Mouse (Mus musculus): ENCODE results near the gene Atxn1. TPM values are rescaled to one million over a fixed set of nuclear protein-coding genes. Genes with fewer than 3 reads are reported as not detected.

Atxn1 gene
- total and polyA plus RNA-seq, 3 experiments: 7.5 to 30.1 (median 27.3) TPM

GRCm38 (mm10) chr13:45685575-45686308, 279.1 kb downstream of the Atxn1 start:
- H3K79me2 ChIP-seq (replicated peaks; ENCODE audit: control insufficient read depth, insufficient read depth, low read length): 0 out of 2 replicates have a peak, but pooled peaks cover 2% of the 10 kb centered on the region
- H3K36me3 ChIP-seq (ENCODE audit: control insufficient read depth, insufficient read depth, low read length): peaks cover 11% of the 10 kb centered on the region
- H3K4me3 ChIP-seq: no peak overlapping the region
- no peak overlapping the region for H3K9ac ChIP-seq (ENCODE audit: low read depth, low read length)
- intact Hi-C loops (cut with DNase I): no loop called here
- 83% methylated on average over 7 of the region's 7 CpGs for WGBS
- no peak for TF ChIP-seq EP300 (IDR thresholded peaks at IDR 0.05; ENCODE audit: insufficient read depth, low read depth, low read length)
- TF ChIP-seq CTCF (IDR thresholded peaks at IDR 0.05): no peak
- no peak for TF ChIP-seq POLR2A (IDR thresholded peaks at IDR 0.05; ENCODE audit: insufficient read depth, low read depth, low read length)
- DNase-seq: no peak
- peaks cover 16% of the 10 kb centered on the region for H3K4me1 ChIP-seq (ENCODE audit: control insufficient read depth, insufficient read depth, low read length)
- H3K27ac ChIP-seq: no peak overlapping the region
- H3K27me3 ChIP-seq (ENCODE audit: control insufficient read depth, insufficient read depth, low read length): no peaks in the 10 kb centered on the region

- intact Hi-C loops (cut with DNase I): loop anchor here (5.0 kb wide), 1 partner anchor 287 kb away; no protein-coding TSS in a partner anchor
- peaks cover 13% of the 10 kb centered on the region for H3K4me1 ChIP-seq (ENCODE audit: control insufficient read depth, insufficient read depth, low read length)
- no peak for DNase-seq
- H3K79me2 ChIP-seq (replicated peaks; ENCODE audit: control insufficient read depth, insufficient read depth, low read length): peaks cover 2% of the 10 kb centered on the region; the same call in 1 of the 2 replicates
- 76% methylated on average over 4 of the region's 4 CpGs for WGBS
- H3K27ac ChIP-seq: no peak overlapping the region
- no peaks in the 10 kb centered on the region for H3K27me3 ChIP-seq (ENCODE audit: control insufficient read depth, insufficient read depth, low read length)
- H3K4me3 ChIP-seq: no peak overlapping the region
- peaks cover 13% of the 10 kb centered on the region for H3K36me3 ChIP-seq (ENCODE audit: control insufficient read depth, insufficient read depth, low read length)
- TF ChIP-seq EP300 (IDR thresholded peaks at IDR 0.05; ENCODE audit: insufficient read depth, low read depth, low read length): no peak
- TF ChIP-seq POLR2A (IDR thresholded peaks at IDR 0.05; ENCODE audit: insufficient read depth, low read depth, low read length): no peak
- no peak for TF ChIP-seq CTCF (IDR thresholded peaks at IDR 0.05)
- H3K9ac ChIP-seq (ENCODE audit: low read depth, low read length): no peak overlapping the region
Observed at GRCm38 (mm10) chr13:45684891-45685311, 279.9 kb downstream of the Atxn1 start.

GRCm38 (mm10) chr13:45683991-45684390, 280.8 kb downstream of the Atxn1 start:
- Histone ChIP-seq H3K9ac (ENCODE audit: low read depth, low read length) (no peak overlapping the region), H3K27ac (no peak overlapping the region), H3K36me3 (ENCODE audit: control insufficient read depth, insufficient read depth, low read length) (peaks cover 13% of the 10 kb centered on the region), H3K4me1 (ENCODE audit: control insufficient read depth, insufficient read depth, low read length) (peaks cover 13% of the 10 kb centered on the region), H3K79me2 (replicated peaks; ENCODE audit: control insufficient read depth, insufficient read depth, low read length) (peaks cover 6% of the 10 kb centered on the region; the same call in 1 of the 2 replicates), H3K4me3 (no peak overlapping the region), H3K27me3 (ENCODE audit: control insufficient read depth, insufficient read depth, low read length) (no peaks in the 10 kb centered on the region)
- TF ChIP-seq CTCF (IDR thresholded peaks at IDR 0.05) (peak; percentile 74), POLR2A (IDR thresholded peaks at IDR 0.05; ENCODE audit: insufficient read depth, low read depth, low read length) (no peak)
- intact Hi-C loops (cut with DNase I): loop anchor here (5.0 kb wide), 1 partner anchor 288 kb away; no protein-coding TSS in a partner anchor
- 58% methylated on average over 3 of the region's 3 CpGs for WGBS
- DNase-seq: no peak

GRCm38 (mm10) chr13:45681196-45681595, 283.6 kb downstream of the Atxn1 start:
- peak overlapping the region; percentile 85 for H3K27ac ChIP-seq
- TF ChIP-seq EP300 (IDR thresholded peaks at IDR 0.05; ENCODE audit: insufficient read depth, low read depth, low read length): peak; percentile 43; the same call in 1 of the 2 replicates
- TF ChIP-seq CTCF (IDR thresholded peaks at IDR 0.05): no peak
- peak; percentile 23; the same call in 1 of the 2 replicates for TF ChIP-seq POLR2A (IDR thresholded peaks at IDR 0.05; ENCODE audit: insufficient read depth, low read depth, low read length)
- peaks cover 15% of the 10 kb centered on the region for H3K36me3 ChIP-seq (ENCODE audit: control insufficient read depth, insufficient read depth, low read length)
- no peaks in the 10 kb centered on the region for H3K27me3 ChIP-seq (ENCODE audit: control insufficient read depth, insufficient read depth, low read length)
- DNase-seq: peak; percentile 30 to 53
- peaks cover 14% of the 10 kb centered on the region for H3K4me1 ChIP-seq (ENCODE audit: control insufficient read depth, insufficient read depth, low read length)
- peak overlapping the region; percentile 72 for H3K9ac ChIP-seq (ENCODE audit: low read depth, low read length)
- 27% methylated on average over 5 of the region's 5 CpGs for WGBS
- H3K79me2 ChIP-seq (replicated peaks; ENCODE audit: control insufficient read depth, insufficient read depth, low read length): peaks cover 6% of the 10 kb centered on the region
- peak overlapping the region; percentile 20; the same call in 1 of the 2 replicates for H3K4me3 ChIP-seq
- intact Hi-C loops (cut with DNase I): loop anchor here (2.0 to 5.0 kb wide), 3 partner anchors 40 to 291 kb away; no protein-coding TSS in a partner anchor

GRCm38 (mm10) chr13:45680651-45681050, 284.2 kb downstream of the Atxn1 start:
- DNase-seq: peak in 1 of 2 experiments; percentile 36
- Histone ChIP-seq H3K4me1 (ENCODE audit: control insufficient read depth, insufficient read depth, low read length) (peaks cover 14% of the 10 kb centered on the region), H3K9ac (ENCODE audit: low read depth, low read length) (no peak overlapping the region), H3K4me3 (no peak overlapping the region), H3K27ac (peak overlapping the region; percentile 85), H3K36me3 (ENCODE audit: control insufficient read depth, insufficient read depth, low read length) (peaks cover 15% of the 10 kb centered on the region), H3K79me2 (replicated peaks; ENCODE audit: control insufficient read depth, insufficient read depth, low read length) (peaks cover 6% of the 10 kb centered on the region), H3K27me3 (ENCODE audit: control insufficient read depth, insufficient read depth, low read length) (no peaks in the 10 kb centered on the region)
- 19% methylated on average over 5 of the region's 5 CpGs for WGBS
- intact Hi-C loops (cut with DNase I): loop anchor here (2.0 to 5.0 kb wide), 3 partner anchors 40 to 292 kb away; no protein-coding TSS in a partner anchor
- TF ChIP-seq CTCF (IDR thresholded peaks at IDR 0.05) (no peak), POLR2A (IDR thresholded peaks at IDR 0.05; ENCODE audit: insufficient read depth, low read depth, low read length) (peak; percentile 28; the same call in 1 of the 2 replicates), EP300 (IDR thresholded peaks at IDR 0.05; ENCODE audit: insufficient read depth, low read depth, low read length) (peak; percentile 70; the same call in 1 of the 2 replicates)

- intact Hi-C loops (cut with DNase I): no loop called here
- Histone ChIP-seq H3K27ac (no peak overlapping the region), H3K79me2 (replicated peaks; ENCODE audit: control insufficient read depth, insufficient read depth, low read length) (peaks cover 6% of the 10 kb centered on the region), H3K27me3 (ENCODE audit: control insufficient read depth, insufficient read depth, low read length) (no peaks in the 10 kb centered on the region), H3K9ac (ENCODE audit: low read depth, low read length) (no peak overlapping the region), H3K4me1 (ENCODE audit: control insufficient read depth, insufficient read depth, low read length) (peaks cover 10% of the 10 kb centered on the region), H3K36me3 (ENCODE audit: control insufficient read depth, insufficient read depth, low read length) (peaks cover 15% of the 10 kb centered on the region), H3K4me3 (no peak overlapping the region)
- TF ChIP-seq EP300 (IDR thresholded peaks at IDR 0.05; ENCODE audit: insufficient read depth, low read depth, low read length): no peak
- TF ChIP-seq CTCF (IDR thresholded peaks at IDR 0.05): no peak
- TF ChIP-seq POLR2A (IDR thresholded peaks at IDR 0.05; ENCODE audit: insufficient read depth, low read depth, low read length): no peak
- no peak for DNase-seq
- WGBS: 94% methylated on average over 1 of the region's 1 CpGs
Observed at GRCm38 (mm10) chr13:45679096-45679495, 285.7 kb downstream of the Atxn1 start.

All from heart, adult 2 months (tissue).